Mouse (Mus musculus): ENCODE results near the gene Rbm43. TPM values are rescaled to one million over a fixed set of nuclear protein-coding genes. Genes with fewer than 3 reads are reported as not detected.
"Not testable (repeated sequence)": the region's sequence is repeated elsewhere in the genome, so short reads cannot be mapped to it uniquely, and the experiment has no call there.

Gene Rbm43
- polyA plus RNA-seq, 1 experiment = 3.2 TPM

DNA sequence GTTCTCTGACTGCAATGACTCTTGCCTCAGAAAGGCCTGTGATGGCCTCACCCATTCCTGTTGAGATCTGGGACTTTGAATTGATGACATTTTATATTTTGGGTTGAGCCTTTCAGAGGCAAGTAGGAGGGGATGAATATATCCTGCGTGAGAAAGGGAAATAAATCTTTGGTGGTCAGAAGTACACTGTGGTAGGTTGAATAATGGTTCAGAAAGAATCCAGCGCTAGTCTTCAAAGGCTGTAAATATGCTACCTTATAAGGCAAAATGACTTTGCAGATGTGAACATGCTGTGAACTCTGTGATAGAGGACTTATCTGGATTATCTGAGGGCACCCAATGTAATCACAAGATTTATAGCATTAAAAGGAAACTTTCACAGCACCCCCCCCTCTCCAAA lies 23.1 kb downstream of the Rbm43 start:
- no peaks in the 10 kb centered on the region for H3K27me3 ChIP-seq (ENCODE audit: control insufficient read depth, insufficient read depth, insufficient read length)
- no peak overlapping the region for H3K4me2 ChIP-seq (ENCODE audit: low read depth)
- no peak overlapping the region for H3ac ChIP-seq (ENCODE audit: control insufficient read depth, insufficient read length)
- TF ChIP-seq TCF12 (IDR thresholded peaks at IDR 0.05; ENCODE audit: insufficient read depth, poor library complexity, severe bottlenecking) (no peak), TCF3 (IDR thresholded peaks at IDR 0.05; ENCODE audit: insufficient read length, low read depth) (no peak), CEBPB (IDR thresholded peaks at IDR 0.05; ENCODE audit: insufficient read depth, poor library complexity, severe bottlenecking) (no peak), SRF (IDR thresholded peaks at IDR 0.05; ENCODE audit: control insufficient read depth, insufficient read length, low read depth) (no peak), POLR2AphosphoS2 (IDR thresholded peaks at IDR 0.05; ENCODE audit: insufficient read length, low read depth) (no peak), E2F4 (IDR thresholded peaks at IDR 0.05; ENCODE audit: insufficient read depth) (no peak), MYOD1 (IDR thresholded peaks at IDR 0.05; ENCODE audit: control insufficient read depth in 1 of 3, insufficient read length in 2 of 3, low read depth in 2 of 3) (no peak), MAX (IDR thresholded peaks at IDR 0.05; ENCODE audit: low read depth) (no peak), MYOG (IDR thresholded peaks at IDR 0.05; ENCODE audit: control insufficient read depth in 1 of 3, insufficient read depth in 1 of 3, insufficient read length in 2 of 3, low read depth in 2 of 3) (no peak), POLR2A (IDR thresholded peaks at IDR 0.05; ENCODE audit: insufficient read length, low read depth) (no peak), REST (IDR thresholded peaks at IDR 0.05; ENCODE audit: insufficient read depth, insufficient read length) (no peak), USF1 (IDR thresholded peaks at IDR 0.05; ENCODE audit: low read depth) (no peak)
- no peak overlapping the region for H3K4me3 ChIP-seq
- H3K36me3 ChIP-seq (ENCODE audit: control insufficient read depth, insufficient read depth) = no peaks in the 10 kb centered on the region
- H3K79me2 ChIP-seq (ENCODE audit: control insufficient read depth, insufficient read depth) = no peaks in the 10 kb centered on the region

DNA sequence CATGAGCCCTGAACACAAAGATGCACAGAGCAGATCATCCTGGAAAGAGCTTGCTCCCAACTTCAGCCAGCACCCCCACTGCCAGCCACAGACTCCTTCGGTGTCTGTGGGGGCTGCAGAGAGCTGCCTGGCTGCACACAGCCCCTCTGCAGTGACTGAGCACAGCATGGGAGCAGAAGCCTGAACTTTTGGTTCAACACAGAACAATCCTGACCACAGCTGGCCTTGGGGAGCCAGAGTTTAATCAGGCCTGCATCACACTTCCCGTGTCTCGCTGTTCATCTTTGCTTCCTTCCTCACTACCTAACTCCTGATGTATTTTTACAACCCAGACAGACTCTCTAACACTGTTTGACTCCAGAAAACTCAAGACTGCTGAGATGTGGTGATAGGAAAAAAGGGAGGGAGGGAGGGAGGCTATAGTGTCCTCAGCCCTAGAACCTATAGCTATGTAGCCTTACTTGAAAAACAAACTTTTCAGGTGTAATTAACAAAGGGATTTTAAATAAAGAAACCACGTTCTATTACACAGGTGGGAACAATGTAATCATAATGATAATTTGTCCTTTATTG lies 27.3 kb downstream of the Rbm43 start:
- Histone ChIP-seq H3ac (ENCODE audit: control insufficient read depth, insufficient read length) (no peak overlapping the region), H3K27me3 (ENCODE audit: control insufficient read depth, insufficient read depth, insufficient read length) (no peaks in the 10 kb centered on the region), H3K36me3 (ENCODE audit: control insufficient read depth, insufficient read depth) (no peaks in the 10 kb centered on the region), H3K79me2 (ENCODE audit: control insufficient read depth, insufficient read depth) (no peaks in the 10 kb centered on the region), H3K4me3 (no peak overlapping the region), H3K4me2 (ENCODE audit: low read depth) (no peak overlapping the region)
- TF ChIP-seq E2F4 (IDR thresholded peaks at IDR 0.05; ENCODE audit: insufficient read depth) = no peak
- TF ChIP-seq REST (IDR thresholded peaks at IDR 0.05; ENCODE audit: insufficient read depth, insufficient read length) = no peak

DNA sequence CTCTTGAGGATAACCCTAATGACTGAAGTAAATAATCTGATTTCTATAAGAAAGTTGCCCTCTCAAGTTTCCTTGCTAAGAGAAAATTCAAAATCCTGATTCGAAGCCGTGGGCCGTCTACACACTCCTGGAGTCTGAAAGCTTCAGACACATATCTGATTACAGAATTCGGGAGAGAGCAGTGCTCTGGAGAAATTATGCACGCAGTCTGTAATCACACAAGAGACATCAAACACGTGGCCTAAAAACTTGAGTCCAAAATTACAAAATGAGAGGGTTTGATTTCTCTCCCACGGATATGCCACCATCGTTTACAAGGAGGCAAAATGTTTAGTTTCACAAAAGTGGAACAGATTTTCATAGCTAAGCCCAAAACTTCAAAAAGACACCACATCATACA lies 29.3 kb downstream of the Rbm43 start:
- H3K4me2 ChIP-seq (ENCODE audit: low read depth) = no peak overlapping the region
- no peaks in the 10 kb centered on the region for H3K36me3 ChIP-seq (ENCODE audit: control insufficient read depth, insufficient read depth)
- H3K79me2 ChIP-seq (ENCODE audit: control insufficient read depth, insufficient read depth) = no peaks in the 10 kb centered on the region
- H3ac ChIP-seq (ENCODE audit: control insufficient read depth, insufficient read length) = no peak overlapping the region
- TF ChIP-seq MYOG (IDR thresholded peaks at IDR 0.05; ENCODE audit: control insufficient read depth in 1 of 3, insufficient read depth in 1 of 3, insufficient read length in 2 of 3, low read depth in 2 of 3) = no peak
- no peak for TF ChIP-seq POLR2AphosphoS2 (IDR thresholded peaks at IDR 0.05; ENCODE audit: insufficient read length, low read depth)
- no peak for TF ChIP-seq POLR2A (IDR thresholded peaks at IDR 0.05; ENCODE audit: insufficient read length, low read depth)
- TF ChIP-seq MAX (IDR thresholded peaks at IDR 0.05; ENCODE audit: low read depth) = no peak
- no peak for TF ChIP-seq SRF (IDR thresholded peaks at IDR 0.05; ENCODE audit: control insufficient read depth, insufficient read length, low read depth)
- no peak for TF ChIP-seq TCF3 (IDR thresholded peaks at IDR 0.05; ENCODE audit: insufficient read length, low read depth)
- no peak for TF ChIP-seq USF1 (IDR thresholded peaks at IDR 0.05; ENCODE audit: low read depth)
- no peak for TF ChIP-seq TCF12 (IDR thresholded peaks at IDR 0.05; ENCODE audit: insufficient read depth, poor library complexity, severe bottlenecking)
- TF ChIP-seq MYOD1 (IDR thresholded peaks at IDR 0.05; ENCODE audit: control insufficient read depth in 1 of 3, insufficient read length in 2 of 3, low read depth in 2 of 3) = no peak
- no peak for TF ChIP-seq REST (IDR thresholded peaks at IDR 0.05; ENCODE audit: insufficient read depth, insufficient read length)
- no peak for TF ChIP-seq E2F4 (IDR thresholded peaks at IDR 0.05; ENCODE audit: insufficient read depth)
- no peak for TF ChIP-seq CEBPB (IDR thresholded peaks at IDR 0.05; ENCODE audit: insufficient read depth, poor library complexity, severe bottlenecking)
- no peaks in the 10 kb centered on the region for H3K27me3 ChIP-seq (ENCODE audit: control insufficient read depth, insufficient read depth, insufficient read length)
- no peak overlapping the region for H3K4me3 ChIP-seq

DNA sequence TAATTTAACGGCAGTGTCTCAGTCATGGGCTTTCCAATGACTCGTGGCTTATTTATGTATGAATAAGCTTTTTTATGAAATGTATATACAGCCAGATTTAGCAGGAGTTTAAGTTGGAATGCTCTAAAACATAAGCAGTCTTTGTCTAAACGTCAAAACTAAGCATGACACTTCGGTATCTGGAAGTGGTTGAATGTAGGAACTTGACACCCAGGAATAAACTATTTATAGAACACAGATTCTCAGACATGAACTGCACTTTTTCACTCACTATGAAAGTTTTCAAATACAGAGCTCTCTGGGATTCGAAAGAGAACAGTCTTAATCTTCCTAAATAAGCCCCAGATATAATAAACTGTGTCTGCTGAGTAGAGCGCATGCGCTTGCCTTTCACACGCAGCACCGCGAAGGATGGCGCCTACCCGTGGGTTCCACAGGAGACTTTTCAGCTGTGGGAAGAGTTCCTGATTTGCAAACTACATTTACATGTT lies 42.5 kb downstream of the Rbm43 start:
- no peak overlapping the region for H3ac ChIP-seq (ENCODE audit: control insufficient read depth, insufficient read length)
- H3K4me3 ChIP-seq = no peak overlapping the region
- H3K4me2 ChIP-seq (ENCODE audit: low read depth) = no peak overlapping the region
- TF ChIP-seq E2F4 (IDR thresholded peaks at IDR 0.05; ENCODE audit: insufficient read depth) (no peak), USF1 (IDR thresholded peaks at IDR 0.05; ENCODE audit: low read depth) (no peak), POLR2AphosphoS2 (IDR thresholded peaks at IDR 0.05; ENCODE audit: insufficient read length, low read depth) (no peak), MAX (IDR thresholded peaks at IDR 0.05; ENCODE audit: low read depth) (no peak), MYOD1 (IDR thresholded peaks at IDR 0.05; ENCODE audit: control insufficient read depth in 1 of 3, insufficient read length in 2 of 3, low read depth in 2 of 3) (no peak), CEBPB (IDR thresholded peaks at IDR 0.05; ENCODE audit: insufficient read depth, poor library complexity, severe bottlenecking) (no peak), MYOG (IDR thresholded peaks at IDR 0.05; ENCODE audit: control insufficient read depth in 1 of 3, insufficient read depth in 1 of 3, insufficient read length in 2 of 3, low read depth in 2 of 3) (no peak), SRF (IDR thresholded peaks at IDR 0.05; ENCODE audit: control insufficient read depth, insufficient read length, low read depth) (no peak), TCF3 (IDR thresholded peaks at IDR 0.05; ENCODE audit: insufficient read length, low read depth) (no peak), POLR2A (IDR thresholded peaks at IDR 0.05; ENCODE audit: insufficient read length, low read depth) (no peak), REST (IDR thresholded peaks at IDR 0.05; ENCODE audit: insufficient read depth, insufficient read length) (no peak), TCF12 (IDR thresholded peaks at IDR 0.05; ENCODE audit: insufficient read depth, poor library complexity, severe bottlenecking) (no peak)
- H3K36me3 ChIP-seq (ENCODE audit: control insufficient read depth, insufficient read depth) = no peaks in the 10 kb centered on the region
- H3K27me3 ChIP-seq (ENCODE audit: control insufficient read depth, insufficient read depth, insufficient read length) = no peaks in the 10 kb centered on the region
- no peaks in the 10 kb centered on the region for H3K79me2 ChIP-seq (ENCODE audit: control insufficient read depth, insufficient read depth)

DNA sequence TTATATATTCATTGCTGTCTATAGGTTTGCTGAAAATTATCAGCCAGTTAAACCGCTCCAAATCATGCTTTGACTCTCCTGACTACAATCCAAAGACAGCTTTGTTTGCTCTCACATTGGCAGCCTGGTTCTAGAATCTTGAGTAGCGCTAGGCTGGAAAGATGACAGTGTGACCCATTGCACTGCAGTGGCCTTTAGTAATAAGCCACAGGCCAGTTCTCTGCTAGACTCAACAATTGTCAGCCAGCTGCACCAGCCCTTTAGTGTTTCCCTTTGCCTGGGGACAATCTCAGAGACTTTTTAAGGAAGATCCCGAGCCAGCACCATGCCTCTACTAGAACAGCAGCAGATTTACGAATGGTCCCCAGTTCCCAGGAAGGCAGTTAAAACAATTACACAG lies 44.0 kb downstream of the Rbm43 start:
- Histone ChIP-seq H3K27me3 (ENCODE audit: control insufficient read depth, insufficient read depth, insufficient read length) (no peaks in the 10 kb centered on the region), H3K4me3 (no peak overlapping the region), H3K79me2 (ENCODE audit: control insufficient read depth, insufficient read depth) (no peaks in the 10 kb centered on the region), H3ac (ENCODE audit: control insufficient read depth, insufficient read length) (no peak overlapping the region), H3K4me2 (ENCODE audit: low read depth) (no peak overlapping the region), H3K36me3 (ENCODE audit: control insufficient read depth, insufficient read depth) (no peaks in the 10 kb centered on the region)
- TF ChIP-seq E2F4 (IDR thresholded peaks at IDR 0.05; ENCODE audit: insufficient read depth) (no peak), USF1 (IDR thresholded peaks at IDR 0.05; ENCODE audit: low read depth) (no peak), SRF (IDR thresholded peaks at IDR 0.05; ENCODE audit: control insufficient read depth, insufficient read length, low read depth) (no peak), MYOG (IDR thresholded peaks at IDR 0.05; ENCODE audit: control insufficient read depth in 1 of 3, insufficient read depth in 1 of 3, insufficient read length in 2 of 3, low read depth in 2 of 3) (no peak), POLR2A (IDR thresholded peaks at IDR 0.05; ENCODE audit: insufficient read length, low read depth) (no peak), CEBPB (IDR thresholded peaks at IDR 0.05; ENCODE audit: insufficient read depth, poor library complexity, severe bottlenecking) (no peak), TCF3 (IDR thresholded peaks at IDR 0.05; ENCODE audit: insufficient read length, low read depth) (no peak), MYOD1 (IDR thresholded peaks at IDR 0.05; ENCODE audit: control insufficient read depth in 1 of 3, insufficient read length in 2 of 3, low read depth in 2 of 3) (no peak), POLR2AphosphoS2 (IDR thresholded peaks at IDR 0.05; ENCODE audit: insufficient read length, low read depth) (no peak)

DNA sequence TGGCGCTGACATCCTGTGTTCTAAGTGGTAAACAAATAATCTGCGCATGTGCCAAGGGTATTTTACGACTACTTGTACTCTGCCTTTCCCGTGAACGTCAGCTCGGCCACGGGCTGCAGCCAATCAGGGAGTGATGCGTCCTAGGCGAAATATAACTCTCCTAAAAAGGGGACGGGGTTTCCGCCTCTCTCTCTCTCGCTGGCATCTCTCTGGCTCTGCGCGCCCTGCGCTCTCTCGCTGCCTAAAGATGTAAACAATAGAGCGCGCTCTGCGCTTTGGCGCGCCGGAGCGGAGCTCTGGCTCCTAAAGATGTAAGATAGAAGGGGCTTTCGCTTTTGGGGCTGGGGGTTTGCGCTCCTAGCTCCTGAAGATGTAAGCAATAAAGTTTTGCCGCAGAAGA lies 44.8 kb downstream of the Rbm43 start:
- not testable (repeated sequence) for H3K36me3 ChIP-seq (ENCODE audit: control insufficient read depth, insufficient read depth); H3ac ChIP-seq (ENCODE audit: control insufficient read depth, insufficient read length); H3K4me3 ChIP-seq; H3K27me3 ChIP-seq (ENCODE audit: control insufficient read depth, insufficient read depth, insufficient read length); H3K79me2 ChIP-seq (ENCODE audit: control insufficient read depth, insufficient read depth); H3K4me2 ChIP-seq (ENCODE audit: low read depth)
